Mouse (Mus musculus) myocyte (in vitro differentiated cells): ENCODE results near the gene 1110002E22Rik.

Source experiments
- CEBPB ChIP-seq: IDR thresholded peaks from 2 replicates; pipeline ENCODE4 v1.6.1; 2011; ENCODE audit warnings: mild to moderate bottlenecking, moderate library complexity; ENCODE audit not compliant: poor library complexity, insufficient read depth, severe bottlenecking
- E2F4 ChIP-seq: IDR thresholded peaks from one replicate; pipeline ENCODE4 v1.6.1; 2011; ENCODE audit warnings: mild to moderate bottlenecking, control low read depth, moderate library complexity; ENCODE audit not compliant: insufficient read depth
- MAX ChIP-seq: IDR thresholded peaks from one replicate; pipeline ENCODE4 v1.6.1; 2011; ENCODE audit warnings: low read depth, mild to moderate bottlenecking, control low read depth
- MYOD1 ChIP-seq, 3 experiments: IDR thresholded peaks; one replicate each; pipeline ENCODE4 v1.6.1; 2011; ENCODE audit warnings: control low read depth in 2 of 3, low read depth in 2 of 3, mild to moderate bottlenecking in 2 of 3, moderate library complexity in 1 of 3; ENCODE audit not compliant: insufficient read length in 2 of 3, control insufficient read depth in 1 of 3
- MYOG ChIP-seq, 3 experiments: IDR thresholded peaks; one replicate each; pipeline ENCODE4 v1.6.1; 2011; ENCODE audit warnings: control low read depth in 2 of 3, low read depth in 2 of 3, mild to moderate bottlenecking in 2 of 3; ENCODE audit not compliant: insufficient read length in 2 of 3, control insufficient read depth in 1 of 3, insufficient read depth in 1 of 3
- POLR2A ChIP-seq: IDR thresholded peaks from one replicate; pipeline ENCODE4 v1.6.1; 2011; ENCODE audit warnings: low read depth, mild to moderate bottlenecking, control low read depth, moderate library complexity; ENCODE audit not compliant: insufficient read length
- SRF ChIP-seq: IDR thresholded peaks from one replicate; pipeline ENCODE4 v1.6.1; 2011; ENCODE audit warnings: low read depth; ENCODE audit not compliant: control insufficient read depth, insufficient read length
- TCF12 ChIP-seq: IDR thresholded peaks from one replicate; pipeline ENCODE4 v1.6.1; 2011; ENCODE audit warnings: mild to moderate bottlenecking, control low read depth; ENCODE audit not compliant: poor library complexity, insufficient read depth, severe bottlenecking
- USF1 ChIP-seq: IDR thresholded peaks from one replicate; pipeline ENCODE4 v1.6.1; 2011; ENCODE audit warnings: low read depth, mild to moderate bottlenecking, control low read depth, moderate library complexity

DNA sequence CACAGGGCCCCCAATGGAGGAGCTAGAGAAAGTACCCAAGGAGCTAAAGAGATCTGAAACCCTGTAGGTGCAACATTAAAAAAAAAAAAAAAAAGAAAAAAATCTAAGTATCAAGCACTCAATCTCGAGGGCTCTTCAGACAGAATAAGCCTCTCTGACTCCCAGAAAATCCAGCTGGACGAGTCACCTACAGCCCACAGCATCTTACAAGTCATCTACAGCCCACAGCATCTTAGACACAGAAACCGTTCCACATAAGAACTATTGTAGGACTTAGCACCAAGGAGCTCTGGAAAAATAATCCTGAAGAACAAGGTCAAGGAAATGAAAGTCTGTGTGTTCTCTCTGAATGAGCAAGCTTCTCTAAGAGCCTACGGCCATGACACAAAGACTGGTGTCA is 37.1 kb downstream of the 1110002E22Rik start:
- TF ChIP-seq MYOD1 (IDR thresholded peaks at IDR 0.05; ENCODE audit: control insufficient read depth in 1 of 3, insufficient read length in 2 of 3, low read depth in 2 of 3) (no peak), POLR2A (no peak), TCF12 (no peak), MAX (no peak), USF1 (no peak), E2F4 (no peak), MYOG (IDR thresholded peaks at IDR 0.05; ENCODE audit: control insufficient read depth in 1 of 3, insufficient read depth in 1 of 3, insufficient read length in 2 of 3, low read depth in 2 of 3) (no peak), CEBPB (no peak), SRF (no peak)
